Mouse (Mus musculus): ENCODE results near the gene Igdcc4.

The Igdcc4 gene

GRCm38 (mm10) chr9:65109132-65110072 is 8.1 kb downstream of the Igdcc4 start:
- peak; percentile 16 for DNase-seq (ENCODE audit: low read depth, low spot score)

- no peak for DNase-seq (ENCODE audit: low read depth, low spot score)
Observed at GRCm38 (mm10) chr9:65111698-65112097, 10.4 kb downstream of the Igdcc4 start.

GRCm38 (mm10) chr9:65113694-65114093 is 12.4 kb downstream of the Igdcc4 start:
- DNase-seq (ENCODE audit: low read depth, low spot score) = no peak

GRCm38 (mm10) chr9:65115891-65116290 is 14.6 kb downstream of the Igdcc4 start:
- DNase-seq (ENCODE audit: low read depth, low spot score) = no peak

GRCm38 (mm10) chr9:65117516-65117915 is 16.2 kb downstream of the Igdcc4 start:
- no peak for DNase-seq (ENCODE audit: low read depth, low spot score)

GRCm38 (mm10) chr9:65120935-65121334 is 19.6 kb downstream of the Igdcc4 start:
- peak; percentile 72 for DNase-seq (ENCODE audit: low read depth, low spot score)

GRCm38 (mm10) chr9:65122545-65122944 is 21.3 kb downstream of the Igdcc4 start:
- DNase-seq (ENCODE audit: low read depth, low spot score) = no peak

GRCm38 (mm10) chr9:65123552-65124168 is 22.4 kb downstream of the Igdcc4 start:
- DNase-seq (ENCODE audit: low read depth, low spot score) = no peak

GRCm38 (mm10) chr9:65128123-65128815 is 27.0 kb downstream of the Igdcc4 start:
- peak; percentile 77 for DNase-seq (ENCODE audit: low read depth, low spot score)

GRCm38 (mm10) chr9:65131717-65132116 is 30.4 kb downstream of the Igdcc4 start:
- no peak for DNase-seq (ENCODE audit: low read depth, low spot score)

- DNase-seq (ENCODE audit: low read depth, low spot score) = peak; percentile 75
Observed at GRCm38 (mm10) chr9:65133739-65134138, 32.5 kb downstream of the Igdcc4 start.

GRCm38 (mm10) chr9:65135126-65135525 is 33.8 kb downstream of the Igdcc4 start:
- DNase-seq (ENCODE audit: low read depth, low spot score) = no peak

- no peak for DNase-seq (ENCODE audit: low read depth, low spot score)
Observed at GRCm38 (mm10) chr9:65140491-65140890, 39.2 kb downstream of the Igdcc4 start.

- no peak for DNase-seq (ENCODE audit: low read depth, low spot score)
Observed at GRCm38 (mm10) chr9:65140936-65141305, 39.6 kb downstream of the Igdcc4 start, which contains the start of gene Igdcc3. Gene Igdcc3 (plus strand): TSS chr9:65141189.

GRCm38 (mm10) chr9:65141306-65141975 is 40.2 kb downstream of the Igdcc4 start:
- no peak for DNase-seq (ENCODE audit: low read depth, low spot score)

- DNase-seq (ENCODE audit: low read depth, low spot score) = no peak
Observed at GRCm38 (mm10) chr9:65141976-65142318, 40.7 kb downstream of the Igdcc4 start.

- DNase-seq (ENCODE audit: low read depth, low spot score) = no peak
Observed at GRCm38 (mm10) chr9:65142399-65142798, 41.1 kb downstream of the Igdcc4 start.

- no peak for DNase-seq (ENCODE audit: low read depth, low spot score)
Observed at GRCm38 (mm10) chr9:65146001-65146400, 44.7 kb downstream of the Igdcc4 start.

GRCm38 (mm10) chr9:65148507-65148906 is 47.2 kb downstream of the Igdcc4 start:
- DNase-seq (ENCODE audit: low read depth, low spot score) = peak; percentile 40

GRCm38 (mm10) chr9:65152711-65153330 is 51.5 kb downstream of the Igdcc4 start:
- DNase-seq (ENCODE audit: low read depth, low spot score) = no peak

GRCm38 (mm10) chr9:65153331-65153711 is 52.0 kb downstream of the Igdcc4 start:
- no peak for DNase-seq (ENCODE audit: low read depth, low spot score)

Data from A20 (cell line).